Mouse (Mus musculus): ENCODE measurements around the gene Syt2. TPM values are rescaled to one million over a fixed set of nuclear protein-coding genes. Genes with fewer than 3 reads are reported as not detected.

The Syt2 gene
- polyA plus RNA-seq, 1 experiment from 2014 or later: 0.84 TPM

DNA sequence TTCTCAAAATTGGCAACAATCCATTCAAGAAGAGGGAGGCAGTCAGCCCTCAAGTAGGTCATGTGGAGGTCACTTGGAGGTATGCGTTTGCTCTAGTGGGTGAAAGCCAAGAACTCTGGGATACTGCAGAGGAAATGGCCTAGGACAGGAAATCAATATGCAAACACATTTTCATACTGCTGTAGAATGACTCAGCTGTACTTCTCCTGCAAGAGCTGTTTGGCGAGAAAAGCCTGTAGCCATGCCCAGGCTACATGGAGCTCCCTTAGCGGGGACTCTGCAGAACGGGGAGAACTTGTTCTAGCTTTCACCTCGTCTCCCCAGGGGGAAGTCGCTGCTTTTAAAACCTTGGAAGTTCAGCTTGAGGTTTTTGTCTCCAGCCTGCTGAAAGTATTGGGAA lies 124.9 kb downstream of the Syt2 start:
- Histone ChIP-seq H3K4me1 (replicated peaks; ENCODE audit: control insufficient read depth, insufficient read depth, low read length) (no peaks in the 10 kb centered on the region), H3K27me3 (ENCODE audit: control insufficient read depth, insufficient read depth, low read length) (no peaks in the 10 kb centered on the region), H3K4me3 (ENCODE audit: low read depth, low read length) (no peak overlapping the region), H3K9me3 (ENCODE audit: control insufficient read depth, low read length) (no peaks in the 10 kb centered on the region), H3K9ac (ENCODE audit: low read length) (no peak overlapping the region), H3K4me2 (ENCODE audit: low read depth, low read length, severe bottlenecking) (no peak overlapping the region), H3K27ac (ENCODE audit: low read depth, low read length) (no peak overlapping the region), H3K36me3 (ENCODE audit: control insufficient read depth, insufficient read depth, low read length) (no peaks in the 10 kb centered on the region)
- no peak for DNase-seq (ENCODE audit: low spot score)
- ATAC-seq (replicated peaks; ENCODE audit: low FRiP score): no peak
- 87% methylated on average over 6 of the region's 6 CpGs for WGBS

DNA sequence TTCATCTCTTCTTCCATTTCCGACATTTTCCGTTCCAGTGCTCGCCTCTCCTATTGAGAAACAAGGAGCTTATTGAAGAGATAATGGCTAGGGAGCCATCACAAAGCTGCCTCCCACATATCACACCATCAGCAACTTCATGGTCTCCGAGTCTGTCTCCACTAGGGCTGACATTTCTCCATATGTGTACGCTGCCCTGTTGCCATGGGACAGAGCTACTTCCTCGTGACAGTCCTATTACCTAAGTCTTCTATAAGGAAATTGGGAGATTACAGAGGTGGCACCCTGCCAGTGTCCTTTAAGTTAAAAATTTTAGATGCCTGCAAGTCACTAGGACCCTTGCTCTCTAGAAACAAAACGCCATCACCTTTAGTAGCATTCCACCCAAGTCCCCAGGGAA lies 125.5 kb downstream of the Syt2 start:
- WGBS: 92% methylated on average over 7 of the region's 7 CpGs
- Histone ChIP-seq H3K4me1 (replicated peaks; ENCODE audit: control insufficient read depth, insufficient read depth, low read length) (no peaks in the 10 kb centered on the region), H3K4me3 (ENCODE audit: low read depth, low read length) (no peak overlapping the region), H3K27me3 (ENCODE audit: control insufficient read depth, insufficient read depth, low read length) (no peaks in the 10 kb centered on the region), H3K9me3 (ENCODE audit: control insufficient read depth, low read length) (no peaks in the 10 kb centered on the region), H3K4me2 (ENCODE audit: low read depth, low read length, severe bottlenecking) (no peak overlapping the region), H3K27ac (ENCODE audit: low read depth, low read length) (no peak overlapping the region), H3K9ac (ENCODE audit: low read length) (no peak overlapping the region), H3K36me3 (ENCODE audit: control insufficient read depth, insufficient read depth, low read length) (no peaks in the 10 kb centered on the region)
- no peak for ATAC-seq (replicated peaks; ENCODE audit: low FRiP score)
- DNase-seq (ENCODE audit: low spot score): no peak

DNA sequence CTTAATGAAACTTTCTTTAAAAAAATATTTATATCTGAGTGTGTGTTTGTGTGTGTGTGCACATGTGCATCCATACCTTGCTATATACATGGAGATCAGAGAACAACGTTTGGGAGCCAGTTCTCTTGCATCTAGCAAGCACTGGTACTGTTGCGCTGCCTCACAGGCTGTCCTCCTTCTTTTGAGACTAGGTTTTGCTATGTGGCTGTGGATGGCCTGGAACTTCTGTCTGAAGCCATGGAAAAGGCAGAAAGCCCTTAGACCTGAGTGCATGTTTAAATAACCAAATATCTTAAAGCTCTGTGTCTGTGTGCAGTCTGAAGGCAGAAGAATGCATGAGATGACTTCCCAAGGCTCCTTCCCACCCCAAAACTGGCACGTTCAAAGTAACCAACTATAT lies 126.3 kb downstream of the Syt2 start:
- DNase-seq (ENCODE audit: low spot score): no peak

DNA sequence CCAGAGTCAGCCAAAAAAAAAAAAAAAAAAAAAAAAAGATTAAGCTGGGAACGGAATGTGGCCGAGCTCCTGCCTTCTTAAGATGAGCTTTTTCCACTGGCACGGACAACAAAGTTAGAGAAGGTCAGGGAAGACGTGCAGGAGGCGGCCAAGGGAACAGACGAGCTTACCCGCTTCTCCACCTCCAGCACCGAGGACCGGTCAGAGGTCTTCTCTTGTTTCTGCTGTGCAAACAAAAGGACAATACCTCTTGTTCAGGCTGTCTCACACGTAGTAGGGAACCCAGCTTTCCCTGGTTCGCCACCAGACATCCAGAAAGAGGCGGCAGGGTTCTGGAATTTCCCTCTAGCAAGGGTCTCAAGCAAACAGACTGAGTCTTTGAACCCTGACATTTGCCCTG lies 126.8 kb downstream of the Syt2 start:
- Histone ChIP-seq H3K27me3 (ENCODE audit: control insufficient read depth, insufficient read depth, low read length) (no peaks in the 10 kb centered on the region), H3K9me3 (ENCODE audit: control insufficient read depth, low read length) (no peaks in the 10 kb centered on the region), H3K27ac (ENCODE audit: low read depth, low read length) (no peak overlapping the region), H3K4me1 (replicated peaks; ENCODE audit: control insufficient read depth, insufficient read depth, low read length) (no peaks in the 10 kb centered on the region), H3K4me3 (ENCODE audit: low read depth, low read length) (no peak overlapping the region), H3K36me3 (ENCODE audit: control insufficient read depth, insufficient read depth, low read length) (no peaks in the 10 kb centered on the region), H3K4me2 (ENCODE audit: low read depth, low read length, severe bottlenecking) (no peak overlapping the region), H3K9ac (ENCODE audit: low read length) (no peak overlapping the region)
- no peak for ATAC-seq (replicated peaks; ENCODE audit: low FRiP score)
- DNase-seq (ENCODE audit: low spot score): no peak
- WGBS: 55% methylated on average over 12 of the region's 12 CpGs

More for the DNA sequence above, 126.3 kb downstream of the Syt2 start:
- Histone ChIP-seq H3K4me2 (ENCODE audit: low read depth, low read length, severe bottlenecking) (no peak overlapping the region), H3K27ac (ENCODE audit: low read depth, low read length) (no peak overlapping the region), H3K27me3 (ENCODE audit: control insufficient read depth, insufficient read depth, low read length) (no peaks in the 10 kb centered on the region), H3K4me1 (replicated peaks; ENCODE audit: control insufficient read depth, insufficient read depth, low read length) (no peaks in the 10 kb centered on the region), H3K36me3 (ENCODE audit: control insufficient read depth, insufficient read depth, low read length) (no peaks in the 10 kb centered on the region), H3K4me3 (ENCODE audit: low read depth, low read length) (no peak overlapping the region), H3K9me3 (ENCODE audit: control insufficient read depth, low read length) (no peaks in the 10 kb centered on the region), H3K9ac (ENCODE audit: low read length) (no peak overlapping the region)
- 81% methylated on average over 3 of the region's 3 CpGs for WGBS
- no peak for ATAC-seq (replicated peaks; ENCODE audit: low FRiP score)

DNA sequence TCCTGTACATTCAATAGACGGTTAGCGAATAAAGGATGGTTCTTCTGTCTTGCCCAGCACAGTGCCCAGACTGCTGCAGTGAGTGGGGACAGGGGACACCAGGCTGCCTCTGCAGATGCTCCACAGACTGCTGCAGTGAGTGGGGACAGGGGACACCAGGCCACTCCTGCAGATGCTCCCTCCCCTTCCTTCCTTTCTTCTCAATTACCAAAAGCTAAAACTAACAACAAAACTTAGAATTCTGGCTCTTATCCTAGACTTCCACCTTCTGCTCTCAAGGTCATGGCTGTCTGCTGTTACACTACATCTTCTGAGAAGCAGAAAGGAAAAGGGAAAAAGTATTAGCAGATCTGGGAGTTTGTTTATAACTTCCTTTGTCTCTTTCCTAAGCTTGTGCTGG lies 127.8 kb downstream of the Syt2 start:
- no peak overlapping the region for H3K9ac ChIP-seq (ENCODE audit: low read length)
- no peaks in the 10 kb centered on the region for H3K27me3 ChIP-seq (ENCODE audit: control insufficient read depth, insufficient read depth, low read length)
- WGBS: 73% methylated on average over 2 of the region's 2 CpGs
- no peak overlapping the region for H3K4me2 ChIP-seq (ENCODE audit: low read depth, low read length, severe bottlenecking)
- H3K36me3 ChIP-seq (ENCODE audit: control insufficient read depth, insufficient read depth, low read length): no peaks in the 10 kb centered on the region
- no peak overlapping the region for H3K27ac ChIP-seq (ENCODE audit: low read depth, low read length)
- ATAC-seq (replicated peaks; ENCODE audit: low FRiP score): no peak
- no peak overlapping the region for H3K4me3 ChIP-seq (ENCODE audit: low read depth, low read length)
- H3K9me3 ChIP-seq (ENCODE audit: control insufficient read depth, low read length): no peaks in the 10 kb centered on the region
- no peak for DNase-seq (ENCODE audit: low spot score)
- H3K4me1 ChIP-seq (replicated peaks; ENCODE audit: control insufficient read depth, insufficient read depth, low read length): no peaks in the 10 kb centered on the region

DNA sequence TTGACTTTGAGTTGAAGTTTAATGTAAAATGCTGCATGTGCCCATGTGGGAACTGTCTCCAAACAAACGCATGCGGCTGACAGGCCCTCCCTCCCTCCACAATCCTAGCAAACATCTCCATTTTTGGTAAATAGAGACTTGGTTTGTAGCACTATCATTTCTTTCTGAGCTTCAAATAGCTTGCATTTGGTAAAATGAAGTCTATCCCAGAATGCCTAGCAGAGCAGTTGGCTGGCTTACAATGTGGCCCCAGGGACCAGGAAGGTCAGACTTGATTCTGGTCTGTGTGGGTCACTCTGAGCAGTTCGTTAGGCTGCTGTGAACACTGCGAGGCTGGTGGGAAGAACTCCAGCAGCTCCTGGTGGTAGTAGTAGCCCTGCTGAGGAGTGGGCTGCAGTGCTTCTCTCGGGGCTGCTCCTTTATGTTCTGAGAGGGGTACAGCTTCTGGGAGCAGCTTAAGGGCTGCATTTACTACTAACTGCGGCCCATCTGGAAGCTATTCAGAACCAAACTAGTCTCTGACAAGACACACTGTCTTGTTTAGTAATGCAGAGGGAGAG lies 128.3 kb downstream of the Syt2 start:
- 56% methylated on average over 6 of the region's 6 CpGs for WGBS
- no peak overlapping the region for H3K4me3 ChIP-seq (ENCODE audit: low read depth, low read length)
- no peak overlapping the region for H3K27ac ChIP-seq (ENCODE audit: low read depth, low read length)
- no peak for DNase-seq (ENCODE audit: low spot score)
- H3K9me3 ChIP-seq (ENCODE audit: control insufficient read depth, low read length): no peaks in the 10 kb centered on the region
- ATAC-seq (replicated peaks; ENCODE audit: low FRiP score): no peak
- no peak overlapping the region for H3K4me2 ChIP-seq (ENCODE audit: low read depth, low read length, severe bottlenecking)
- H3K36me3 ChIP-seq (ENCODE audit: control insufficient read depth, insufficient read depth, low read length): no peaks in the 10 kb centered on the region
- H3K27me3 ChIP-seq (ENCODE audit: control insufficient read depth, insufficient read depth, low read length): no peaks in the 10 kb centered on the region
- H3K9ac ChIP-seq (ENCODE audit: low read length): no peak overlapping the region
- H3K4me1 ChIP-seq (replicated peaks; ENCODE audit: control insufficient read depth, insufficient read depth, low read length): no peaks in the 10 kb centered on the region

DNA sequence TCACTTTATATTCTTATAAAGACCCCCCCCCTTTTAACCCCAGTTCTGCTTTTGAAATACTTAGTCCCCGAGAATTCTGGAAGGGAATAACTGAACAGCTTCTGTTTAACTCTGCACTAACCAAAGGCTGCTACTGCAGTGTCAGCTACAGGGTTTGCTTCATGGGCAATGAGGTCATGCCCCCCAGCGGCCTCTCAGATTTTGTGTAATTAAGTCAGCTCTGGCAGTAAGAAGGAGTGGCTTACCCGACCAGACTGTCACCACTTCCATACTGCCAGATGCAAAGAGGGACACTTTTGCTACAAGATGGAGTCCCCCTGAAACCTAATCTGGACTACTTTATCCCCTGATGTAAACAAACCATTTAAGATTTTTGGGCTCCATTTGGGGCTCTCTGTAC lies 129.2 kb downstream of the Syt2 start:
- H3K9ac ChIP-seq (ENCODE audit: low read length): no peak overlapping the region
- DNase-seq (ENCODE audit: low spot score) (no peak), ATAC-seq (replicated peaks; ENCODE audit: low FRiP score) (no peak)
- WGBS: 48% methylated on average over 3 of the region's 3 CpGs
- no peak overlapping the region for H3K27ac ChIP-seq (ENCODE audit: low read depth, low read length)
- H3K9me3 ChIP-seq (ENCODE audit: control insufficient read depth, low read length): no peaks in the 10 kb centered on the region
- H3K4me1 ChIP-seq (replicated peaks; ENCODE audit: control insufficient read depth, insufficient read depth, low read length): no peaks in the 10 kb centered on the region
- H3K27me3 ChIP-seq (ENCODE audit: control insufficient read depth, insufficient read depth, low read length): no peaks in the 10 kb centered on the region
- no peaks in the 10 kb centered on the region for H3K36me3 ChIP-seq (ENCODE audit: control insufficient read depth, insufficient read depth, low read length)
- no peak overlapping the region for H3K4me3 ChIP-seq (ENCODE audit: low read depth, low read length)
- no peak overlapping the region for H3K4me2 ChIP-seq (ENCODE audit: low read depth, low read length, severe bottlenecking)

DNA sequence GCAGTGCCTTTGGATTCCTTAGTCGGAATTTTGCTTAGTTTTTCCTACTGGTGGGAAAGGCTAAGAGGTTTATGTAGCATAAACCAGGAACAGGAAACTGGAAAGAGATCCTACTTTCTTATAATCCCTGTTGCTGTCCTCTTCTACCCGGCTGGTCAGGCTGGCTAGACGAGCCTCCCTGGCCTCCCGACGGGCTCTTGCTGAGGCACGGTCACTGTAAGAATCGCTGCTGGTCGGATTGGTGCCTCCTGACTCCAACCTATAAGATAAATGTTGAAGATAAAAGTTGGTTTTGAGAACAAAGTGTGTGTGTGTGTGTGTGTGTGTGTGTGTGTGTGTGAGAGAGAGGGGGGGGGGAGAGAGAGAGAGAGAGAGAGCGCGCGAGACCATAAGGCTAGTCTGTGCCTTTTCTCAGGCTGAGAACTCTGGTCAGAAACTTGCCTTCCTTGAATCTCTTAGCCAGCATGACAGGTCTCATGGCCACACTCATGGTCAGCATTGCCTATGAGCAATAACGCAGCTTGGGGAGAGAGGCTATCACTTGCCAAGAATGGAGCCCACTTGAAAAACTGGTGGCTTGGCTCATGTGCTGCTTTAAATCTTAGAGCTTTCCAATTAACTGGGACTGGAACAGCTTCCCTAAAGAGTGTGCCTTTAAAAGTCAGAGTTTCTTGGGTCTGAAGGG lies 130.9 kb downstream of the Syt2 start:
- 87% methylated on average over 12 of the region's 12 CpGs for WGBS
- Histone ChIP-seq H3K36me3 (ENCODE audit: control insufficient read depth, insufficient read depth, low read length) (no peaks in the 10 kb centered on the region), H3K27me3 (ENCODE audit: control insufficient read depth, insufficient read depth, low read length) (no peaks in the 10 kb centered on the region), H3K4me3 (ENCODE audit: low read depth, low read length) (no peak overlapping the region), H3K27ac (ENCODE audit: low read depth, low read length) (no peak overlapping the region), H3K9me3 (ENCODE audit: control insufficient read depth, low read length) (no peaks in the 10 kb centered on the region), H3K4me2 (ENCODE audit: low read depth, low read length, severe bottlenecking) (no peak overlapping the region), H3K9ac (ENCODE audit: low read length) (no peak overlapping the region), H3K4me1 (replicated peaks; ENCODE audit: control insufficient read depth, insufficient read depth, low read length) (no peaks in the 10 kb centered on the region)
- DNase-seq (ENCODE audit: low spot score) (no peak), ATAC-seq (replicated peaks; ENCODE audit: low FRiP score) (no peak)

DNA sequence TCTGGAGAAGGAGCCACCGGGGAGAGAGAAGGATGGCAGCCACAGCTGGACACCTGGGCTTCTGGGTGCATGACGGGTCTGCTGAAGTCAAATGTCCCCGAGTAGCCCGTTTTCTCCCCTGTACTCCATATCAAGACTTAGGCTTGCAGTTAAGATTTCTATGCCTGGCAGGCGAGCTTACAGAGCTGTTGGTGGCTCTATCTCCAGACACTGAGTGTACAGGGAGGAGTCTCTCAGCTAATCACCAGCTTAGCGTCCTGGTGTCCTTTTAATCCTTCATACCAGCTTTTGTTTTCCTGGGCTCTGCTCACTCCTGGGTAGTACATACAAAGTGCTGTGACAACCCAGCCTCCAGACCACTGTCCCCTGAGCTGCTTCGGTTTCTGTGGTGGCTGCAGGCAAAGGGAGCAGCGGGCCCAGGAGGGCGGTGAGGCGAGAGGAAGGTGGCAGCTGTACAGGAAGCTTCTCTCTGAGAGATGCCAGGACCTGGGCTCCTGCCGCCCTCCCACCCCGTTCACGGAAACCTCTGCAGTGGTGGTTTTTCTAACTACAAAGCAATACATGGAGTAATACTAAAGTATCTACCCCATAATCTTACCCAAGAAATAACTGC lies 131.6 kb downstream of the Syt2 start:
- no peaks in the 10 kb centered on the region for H3K36me3 ChIP-seq (ENCODE audit: control insufficient read depth, insufficient read depth, low read length)
- H3K9me3 ChIP-seq (ENCODE audit: control insufficient read depth, low read length): no peaks in the 10 kb centered on the region
- H3K27ac ChIP-seq (ENCODE audit: low read depth, low read length): no peak overlapping the region
- H3K4me3 ChIP-seq (ENCODE audit: low read depth, low read length): no peak overlapping the region
- no peaks in the 10 kb centered on the region for H3K4me1 ChIP-seq (replicated peaks; ENCODE audit: control insufficient read depth, insufficient read depth, low read length)
- 46% methylated on average over 13 of the region's 13 CpGs for WGBS
- H3K9ac ChIP-seq (ENCODE audit: low read length): no peak overlapping the region
- no peak overlapping the region for H3K4me2 ChIP-seq (ENCODE audit: low read depth, low read length, severe bottlenecking)
- no peaks in the 10 kb centered on the region for H3K27me3 ChIP-seq (ENCODE audit: control insufficient read depth, insufficient read depth, low read length)
- no peak for DNase-seq (ENCODE audit: low spot score)
- no peak for ATAC-seq (replicated peaks; ENCODE audit: low FRiP score)
